Mouse (Mus musculus) left cerebral cortex, postnatal 10 days (tissue): ENCODE measurements around the gene Diexf. TPM values are rescaled to one million over a fixed set of nuclear protein-coding genes. Genes with fewer than 3 reads are reported as not detected.

Source experiments
- DNase-seq, 2 experiments: peaks; one replicate each; pipeline ENCODE4 v3.0.0; 2021 to 2022; ENCODE audit warnings: low spot score in 2 of 2, mixed read lengths in 1 of 2; ENCODE audit errors: extremely low spot score in 1 of 2
- intact Hi-C: fragments of 180-260 bp; cut with DNase I; formaldehyde crosslinking; loops from one replicate; pipeline ENCODE4 v1.15.1; 2025
- total RNA-seq, 2 experiments: library from RNA; stranded (reverse); gene quantifications; 2 replicates each; pipeline ENCODE4 v1.2.3; 2021

The Diexf gene
- 10 to 100 TPM; 15.0 to 17.8 TPM for total RNA-seq

GRCm38 (mm10) chr1:193129786-193130455 is at the start of gene Diexf:
Diexf (minus strand) TSS chr1:193130272.
- peak; percentile 95 to 98 for DNase-seq
- intact Hi-C loops: loop anchor here (5.0 to 10.0 kb wide), 2 partner anchors 128 to 345 kb away; no protein-coding TSS in a partner anchor

DNA sequence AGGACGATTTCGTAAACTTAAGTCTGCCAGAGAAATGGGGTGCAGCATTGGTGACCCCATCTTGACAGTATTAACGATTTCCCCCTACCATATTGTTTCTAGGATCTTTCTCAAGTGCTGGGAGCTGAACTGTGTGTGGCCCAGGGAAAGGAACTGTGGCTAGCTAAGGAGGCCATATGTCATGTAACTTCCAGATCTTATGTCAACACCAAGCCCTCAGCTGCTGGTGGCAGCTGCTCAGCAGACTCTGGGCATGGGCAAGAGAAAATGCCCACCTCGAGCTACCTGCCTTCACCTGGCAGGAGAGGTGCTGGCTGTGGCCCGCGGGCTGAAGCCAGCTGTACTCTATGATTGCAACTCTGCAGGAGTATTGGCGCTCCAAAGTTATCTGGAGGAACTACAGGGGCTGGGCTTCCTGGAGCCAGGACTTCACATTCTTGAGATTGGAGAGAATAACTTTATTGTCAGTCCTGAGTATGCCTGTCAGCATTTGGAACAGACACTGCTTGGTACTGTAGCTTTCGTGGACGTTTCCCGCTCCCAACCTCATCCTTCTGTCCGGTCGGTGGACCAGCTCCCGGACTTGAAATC is 44.2 kb upstream of the Diexf start:
- intact Hi-C loops: no loop called here
- no peak for DNase-seq

- DNase-seq: no peak
- intact Hi-C loops: no loop called here
These were observed 43.7 kb upstream of the Diexf start for GRCm38 (mm10) chr1:193173810-193174129.

GRCm38 (mm10) chr1:193172991-193173809 is 43.1 kb upstream of the Diexf start:
- intact Hi-C loops: no loop called here

GRCm38 (mm10) chr1:193169856-193170255 is 39.8 kb upstream of the Diexf start:
- no peak for DNase-seq
- intact Hi-C loops: no loop called here

More at GRCm38 (mm10) chr1:193172991-193173809, 43.1 kb upstream of the Diexf start:
- DNase-seq: peak; percentile 95 to 96

DNA sequence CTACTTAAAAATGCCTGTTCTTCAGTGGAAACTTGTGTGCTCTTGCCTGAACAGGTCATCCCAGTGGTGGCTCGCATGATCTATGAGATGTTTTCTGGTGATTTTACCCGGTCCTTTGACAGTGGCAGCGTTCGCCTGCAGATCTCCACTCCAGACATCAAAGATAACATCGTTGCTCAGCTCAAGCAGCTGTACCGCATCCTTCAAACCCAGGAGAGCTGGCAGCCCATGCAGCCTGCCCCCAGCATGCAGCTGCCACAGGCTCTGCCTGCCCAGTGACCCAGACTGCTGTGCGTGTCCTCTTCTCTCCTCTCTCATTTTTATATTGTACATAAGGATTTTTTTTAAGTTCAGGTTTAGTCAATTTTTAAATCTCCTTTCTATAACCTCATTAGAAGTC is 39.2 kb upstream of the Diexf start:
- intact Hi-C loops: no loop called here
- no peak for DNase-seq

DNA sequence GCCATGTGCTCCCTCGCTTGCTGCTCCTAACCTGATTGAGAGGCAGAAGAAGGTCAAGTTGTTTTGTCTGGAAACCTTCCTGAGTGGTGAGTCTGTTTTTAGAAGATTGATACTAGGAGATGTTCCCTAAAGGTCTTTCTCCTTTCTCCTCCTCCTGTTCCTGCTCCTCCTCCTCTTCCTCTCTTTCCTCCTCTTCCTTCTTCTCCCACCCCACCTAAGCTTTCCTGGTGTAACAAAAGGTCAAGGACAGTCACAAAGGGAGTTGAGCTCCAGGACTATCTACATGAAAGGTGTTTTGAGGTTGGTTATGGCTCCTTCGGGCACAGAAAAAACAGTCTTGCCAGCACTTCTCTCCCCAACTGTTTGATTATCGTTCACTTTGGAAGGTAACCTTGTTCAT is 37.7 kb upstream of the Diexf start, which contains the start of gene A130010J15Rik:
Gene A130010J15Rik (plus strand): TSS at position 301 of the 400 bp plus-strand sequence.
- intact Hi-C loops: no loop called here
- DNase-seq: no peak

DNA sequence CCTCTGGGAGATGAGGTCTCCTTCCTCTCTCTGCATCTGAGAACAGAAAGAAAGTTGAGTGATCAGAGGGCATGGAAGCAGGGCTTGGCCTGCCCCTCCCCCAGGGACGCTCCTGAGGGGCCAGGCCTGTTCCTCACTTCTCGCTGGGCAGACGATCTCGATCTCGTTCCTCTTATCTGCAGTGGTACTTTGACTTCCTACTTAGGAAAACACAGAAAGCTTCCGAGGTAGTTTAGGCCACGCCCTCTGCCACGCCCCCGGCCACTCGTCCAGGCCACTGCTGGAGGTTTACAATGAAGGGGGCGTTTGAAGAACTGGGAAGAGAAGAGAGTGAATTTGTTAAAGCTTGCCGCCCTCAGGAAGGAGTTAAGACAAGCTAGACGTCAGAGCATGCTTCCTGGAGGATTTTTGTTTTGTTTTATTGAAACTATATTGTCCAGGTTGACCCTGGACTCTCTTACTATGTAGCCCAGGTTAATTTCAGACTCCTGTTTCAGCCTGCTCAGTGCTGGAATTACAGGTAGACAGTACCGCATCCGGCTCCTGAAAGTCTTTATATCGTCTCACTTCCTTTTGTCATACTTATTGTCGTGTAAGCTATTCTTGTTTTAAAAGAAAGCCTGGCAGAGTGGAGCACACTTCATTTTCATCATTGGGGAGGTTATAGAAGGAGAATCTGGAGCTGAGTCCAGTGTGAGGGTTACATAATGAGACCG is 30.4 kb upstream of the Diexf start:
- intact Hi-C loops: no loop called here
- DNase-seq: peak in 1 of 2 experiments; percentile 70

- DNase-seq: no peak
- intact Hi-C loops: no loop called here
These were observed 29.5 kb upstream of the Diexf start for GRCm38 (mm10) chr1:193159613-193160012.

GRCm38 (mm10) chr1:193159163-193159562 is 29.1 kb upstream of the Diexf start:
- no peak for DNase-seq
- intact Hi-C loops: no loop called here

DNA sequence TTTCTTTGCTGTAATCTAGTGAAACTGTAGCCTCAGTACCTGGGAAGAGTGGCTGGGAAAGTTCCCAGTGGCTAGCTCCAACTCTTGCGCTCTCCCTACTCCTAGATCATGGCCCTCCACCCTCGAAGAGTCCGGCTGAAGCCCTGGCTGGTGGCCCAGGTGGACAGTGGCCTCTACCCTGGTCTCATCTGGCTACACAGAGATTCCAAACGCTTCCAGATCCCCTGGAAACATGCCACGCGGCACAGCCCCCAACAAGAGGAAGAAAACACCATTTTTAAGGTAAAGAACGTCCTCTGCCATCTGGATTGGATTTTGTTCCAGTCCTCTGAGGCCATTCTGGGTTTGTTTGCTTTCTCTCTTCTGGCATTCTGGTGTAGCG is 27.0 kb upstream of the Diexf start:
- no peak for DNase-seq
- intact Hi-C loops: no loop called here

GRCm38 (mm10) chr1:193156316-193157110 is 26.4 kb upstream of the Diexf start:
- intact Hi-C loops: no loop called here
- no peak for DNase-seq

DNA sequence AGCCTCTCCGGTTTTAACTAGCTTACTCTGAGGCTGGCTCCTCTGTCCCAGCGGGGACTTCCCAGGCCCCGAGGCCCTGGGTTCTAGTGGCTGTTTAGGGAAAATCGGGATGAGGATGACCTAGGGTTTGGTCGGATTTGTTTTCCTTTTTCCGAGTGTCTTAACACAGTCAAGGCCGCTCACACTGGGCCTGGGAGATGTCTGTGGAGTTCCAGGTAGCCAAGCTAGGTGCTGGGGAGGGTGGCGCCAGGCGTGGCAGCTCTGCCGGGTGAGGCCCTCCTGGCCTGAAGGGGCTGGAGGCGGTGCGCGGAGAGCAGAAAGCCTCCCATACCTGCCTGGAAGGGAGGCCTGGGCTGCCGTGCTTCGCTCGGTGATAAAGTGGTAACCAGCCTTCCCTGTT is 23.5 kb upstream of the Diexf start:
- DNase-seq: no peak
- intact Hi-C loops: no loop called here

GRCm38 (mm10) chr1:193152872-193153271 is 22.8 kb upstream of the Diexf start, which contains the start of gene Irf6:
Irf6 (plus strand) TSS chr1:193153111.
- intact Hi-C loops: no loop called here
- no peak for DNase-seq

DNA sequence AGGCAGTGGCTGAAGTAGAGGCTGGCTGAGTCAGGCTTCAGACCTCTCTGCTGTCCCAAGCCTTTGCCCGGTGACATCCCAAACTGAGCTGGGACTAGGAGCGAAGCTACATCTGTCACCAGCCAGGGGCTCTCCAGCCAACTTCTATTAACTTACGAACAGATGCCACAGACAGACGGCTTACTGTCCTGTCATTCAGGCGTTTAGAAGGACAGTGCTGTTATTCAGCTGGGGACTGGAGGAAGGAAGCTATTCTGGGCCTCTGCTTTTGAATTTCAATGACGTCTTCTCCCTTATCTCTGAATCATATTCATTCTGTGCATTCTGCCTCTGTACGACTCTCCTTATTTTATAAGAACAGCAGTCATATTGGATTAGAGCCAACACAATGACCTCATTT is 21.1 kb upstream of the Diexf start:
- DNase-seq: no peak
- intact Hi-C loops: no loop called here

DNA sequence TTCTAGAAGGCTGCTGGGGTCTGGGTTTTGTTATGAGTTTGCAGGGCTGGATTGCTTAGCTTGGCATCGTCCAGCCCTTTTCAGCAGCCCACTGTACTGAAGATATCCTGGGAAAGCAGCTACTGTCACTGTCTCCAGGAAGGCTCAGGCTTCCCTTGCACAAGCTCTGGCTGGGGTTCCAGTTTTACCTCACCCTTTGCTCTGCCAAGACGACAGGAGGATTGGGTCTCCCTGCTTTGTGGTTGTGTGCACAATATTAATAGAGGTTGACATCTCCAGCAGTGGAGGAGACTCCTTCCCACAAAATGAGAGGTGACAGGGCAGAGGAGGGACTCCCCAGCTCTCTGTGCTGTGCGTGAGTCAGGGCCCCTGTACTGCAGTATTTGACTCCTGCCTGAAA is 19.2 kb upstream of the Diexf start:
- no peak for DNase-seq
- intact Hi-C loops: no loop called here

- no peak for DNase-seq
- intact Hi-C loops: no loop called here
These were observed 16.3 kb upstream of the Diexf start for GRCm38 (mm10) chr1:193146416-193146815.

- no peak for DNase-seq
- intact Hi-C loops: no loop called here
These were observed 15.0 kb upstream of the Diexf start for GRCm38 (mm10) chr1:193145101-193145500.
